Mouse (Mus musculus) limb, embryonic 11.5 days (tissue): Measurements from ENCODE around the gene Wdr93. TPM values are rescaled to one million over a fixed set of nuclear protein-coding genes. Genes with fewer than 3 reads are reported as not detected.
A peak's percentile ranks its signal among the peaks of the same experiment; 100 is the strongest.
"Not testable (repeated sequence)": the region's sequence is repeated elsewhere in the genome, so short reads cannot be mapped to it uniquely, and the experiment has no call there.

Experiments
- ATAC-seq: fragments of 200-750 bp; cut with Nextera tagmentation; 2 replicates; pipeline ENCODE4 v1.8.0; 2017; ENCODE audit warnings: low read depth; ENCODE audit not compliant: insufficient number of reproducible peaks, low FRiP score, low TSS enrichment
- DNase-seq: peaks from one replicate; pipeline ENCODE4 v3.0.0-alpha.2; 2015; ENCODE audit warnings: low spot score
- H3K27ac ChIP-seq: fragments of 300-500 bp; sonication (generic); replicated peaks from 2 replicates; pipeline ENCODE4 v1.5.1; 2014; ENCODE audit warnings: low read depth, mild to moderate bottlenecking, low read length
- H3K27me3 ChIP-seq: fragments of 300-500 bp; sonication (generic); 2 replicates; pipeline ENCODE4 v1.6.1; 2014; ENCODE audit warnings: mild to moderate bottlenecking, low read length, mixed read lengths; ENCODE audit not compliant: control insufficient read depth, insufficient read depth
- H3K36me3 ChIP-seq: fragments of 300-500 bp; sonication (generic); 2 replicates; pipeline ENCODE4 v1.6.1; 2014; ENCODE audit warnings: mild to moderate bottlenecking, low read length, moderate library complexity, mixed read lengths; ENCODE audit not compliant: control insufficient read depth, insufficient read depth
- H3K4me1 ChIP-seq: fragments of 300-500 bp; sonication (generic); 2 replicates; pipeline ENCODE4 v1.6.1; 2014; ENCODE audit warnings: low read length, mixed read lengths; ENCODE audit not compliant: control insufficient read depth, insufficient read depth
- H3K4me2 ChIP-seq: fragments of 300-500 bp; sonication (generic); 2 replicates; pipeline ENCODE4 v1.6.1; 2014; ENCODE audit warnings: low read depth, mild to moderate bottlenecking, moderate library complexity; ENCODE audit not compliant: severe bottlenecking
- H3K4me3 ChIP-seq: fragments of 300-500 bp; sonication (generic); 2 replicates; pipeline ENCODE4 v1.5.1; 2014; ENCODE audit warnings: low read depth, low read length
- H3K9ac ChIP-seq: fragments of 300-500 bp; sonication (generic); 2 replicates; pipeline ENCODE4 v1.6.1; 2014; ENCODE audit warnings: mild to moderate bottlenecking, low read length
- H3K9me3 ChIP-seq: fragments of 300-500 bp; sonication (generic); 2 replicates; pipeline ENCODE4 v1.6.1; 2016; ENCODE audit warnings: low read length; ENCODE audit not compliant: control insufficient read depth
- WGBS: fragments of 180-500 bp; shearing (Covaris S2); extraction: QIAGEN DNeasy Blood & Tissue Kit; methylation state at CpG from one replicate; pipeline ENCODE4 v1.1.7; 2014; 5-methylcytosine and 5-hydroxymethylcytosine counted together
- polyA plus RNA-seq: library from polyadenylated mRNA; unstranded; fragments of >200 nt; fragmentation: Nextera tagmentation; extraction: Ambion mirVana; gene quantifications from 2 replicates; pipeline ENCODE4 v1.2.1, GENCODE M21; 2014

Wdr93 gene
- polyA plus RNA-seq, 1 experiment from 2014 or later: 0.07 TPM

- H3K4me2 ChIP-seq: no peak overlapping the region
- H3K9me3 ChIP-seq: no peaks in the 10 kb centered on the region
- H3K4me3 ChIP-seq: no peak overlapping the region
- ATAC-seq (no peak), DNase-seq (no peak)
- no peak overlapping the region for H3K27ac ChIP-seq
- H3K4me1 ChIP-seq: 0 out of 2 replicates have a peak, but pooled peaks cover 6% of the 10 kb centered on the region
- 86% methylated on average over 11 of the region's 11 CpGs for WGBS
- H3K27me3 ChIP-seq: no peaks in the 10 kb centered on the region
- H3K36me3 ChIP-seq: no peaks in the 10 kb centered on the region
- H3K9ac ChIP-seq: no peak overlapping the region
Observed at GRCm38 (mm10) chr7:79781826-79782515, 39.0 kb downstream of the Wdr93 start.

- H3K9ac ChIP-seq: no peak overlapping the region
- no peak overlapping the region for H3K27ac ChIP-seq
- WGBS: 91% methylated on average over 2 of the region's 2 CpGs
- H3K9me3 ChIP-seq: no peaks in the 10 kb centered on the region
- H3K4me1 ChIP-seq: 0 out of 2 replicates have a peak, but pooled peaks cover 6% of the 10 kb centered on the region
- no peaks in the 10 kb centered on the region for H3K36me3 ChIP-seq
- no peak overlapping the region for H3K4me3 ChIP-seq
- H3K27me3 ChIP-seq: no peaks in the 10 kb centered on the region
- ATAC-seq (no peak), DNase-seq (no peak)
- H3K4me2 ChIP-seq: no peak overlapping the region
Observed at GRCm38 (mm10) chr7:79782516-79782855, 39.5 kb downstream of the Wdr93 start.

- H3K4me2 ChIP-seq: no peak overlapping the region
- H3K9ac ChIP-seq: no peak overlapping the region
- DNase-seq: peak; percentile 84
- no peaks in the 10 kb centered on the region for H3K36me3 ChIP-seq
- peaks cover 9% of the 10 kb centered on the region for H3K27me3 ChIP-seq
- ATAC-seq: 0 out of 2 replicates have a peak, but pooled peaks have one; percentile 32
- no peak overlapping the region for H3K4me3 ChIP-seq
- H3K9me3 ChIP-seq: no peaks in the 10 kb centered on the region
- 0 out of 2 replicates have a peak, but pooled peaks cover 2% of the 10 kb centered on the region for H3K4me1 ChIP-seq
- 17% methylated on average over 6 of the region's 6 CpGs for WGBS
- H3K27ac ChIP-seq: no peak overlapping the region
Observed at GRCm38 (mm10) chr7:79786295-79786694, 43.3 kb downstream of the Wdr93 start.

GRCm38 (mm10) chr7:79789812-79790211 lies 46.8 kb downstream of the Wdr93 start:
- peaks cover 42% of the 10 kb centered on the region for H3K27me3 ChIP-seq
- WGBS: 12% methylated on average over 2 of the region's 2 CpGs
- H3K27ac ChIP-seq, H3K36me3 ChIP-seq, H3K4me2 ChIP-seq, H3K4me3 ChIP-seq, H3K9ac ChIP-seq, H3K4me1 ChIP-seq, H3K9me3 ChIP-seq, DNase-seq, ATAC-seq: not testable (repeated sequence)

- H3K4me3 ChIP-seq: peak overlapping the region; percentile 40
- no peaks in the 10 kb centered on the region for H3K9me3 ChIP-seq
- peak overlapping the region; percentile 43; the same call in 1 of the 2 replicates for H3K9ac ChIP-seq
- ATAC-seq: peak; percentile 45
- no peak overlapping the region for H3K27ac ChIP-seq
- WGBS: under 1% methylated on average over 79 of the region's 80 CpGs
- H3K4me2 ChIP-seq: peak overlapping the region; percentile 71
- H3K4me1 ChIP-seq: peaks cover 3% of the 10 kb centered on the region
- H3K27me3 ChIP-seq: peaks cover 45% of the 10 kb centered on the region
- peak; percentile 72 for DNase-seq
- no peaks in the 10 kb centered on the region for H3K36me3 ChIP-seq
Observed at GRCm38 (mm10) chr7:79792635-79793421, 49.9 kb downstream of the Wdr93 start.

GRCm38 (mm10) chr7:79793688-79794087 lies 50.7 kb downstream of the Wdr93 start, which contains the start of gene Mesp1:
Gene Mesp1 (minus strand): TSS chr7:79793788.
- Histone ChIP-seq H3K27ac (no peak within 1 kb of the TSS), H3K4me2 (peak within 1 kb of the TSS; percentile 71), H3K36me3 (no peaks in the 10 kb centered on the region), H3K4me1 (peaks cover 3% of the 10 kb centered on the region), H3K9ac (peak within 1 kb of the TSS; percentile 43; the same call in 1 of the 2 replicates), H3K27me3 (peaks cover 45% of the 10 kb centered on the region), H3K4me3 (peak within 1 kb of the TSS; percentile 40), H3K9me3 (no peaks in the 10 kb centered on the region)
- WGBS: 65% methylated on average over 6 of the region's 6 CpGs
- ATAC-seq (no peak), DNase-seq (no peak)

- H3K4me2 ChIP-seq: no peak overlapping the region
- peaks cover 15% of the 10 kb centered on the region for H3K27me3 ChIP-seq
- H3K9ac ChIP-seq: no peak overlapping the region
- no peaks in the 10 kb centered on the region for H3K4me1 ChIP-seq
- WGBS: 22% methylated on average over 5 of the region's 5 CpGs
- H3K9me3 ChIP-seq: no peaks in the 10 kb centered on the region
- no peak for DNase-seq
- H3K27ac ChIP-seq: no peak overlapping the region
- H3K36me3 ChIP-seq: no peaks in the 10 kb centered on the region
- ATAC-seq: no peak
- no peak overlapping the region for H3K4me3 ChIP-seq
Observed at GRCm38 (mm10) chr7:79798606-79799005, 55.6 kb downstream of the Wdr93 start.

GRCm38 (mm10) chr7:79799048-79799447 lies 56.1 kb downstream of the Wdr93 start:
- H3K27me3 ChIP-seq: peaks cover 11% of the 10 kb centered on the region; the same call in 1 of the 2 replicates

More at GRCm38 (mm10) chr7:79799048-79799447, 56.1 kb downstream of the Wdr93 start:
- Histone ChIP-seq H3K4me1 (no peaks in the 10 kb centered on the region), H3K9ac (no peak overlapping the region), H3K36me3 (no peaks in the 10 kb centered on the region), H3K4me3 (no peak overlapping the region), H3K27ac (no peak overlapping the region), H3K9me3 (no peaks in the 10 kb centered on the region), H3K4me2 (no peak overlapping the region)
- ATAC-seq: no peak
- 5% methylated on average over 8 of the region's 8 CpGs for WGBS
- DNase-seq: peak; percentile 94
